ENCODE assay signal across 10 mouse cellular contexts in genomic region chr1:174558488-174558887, GRCm38 (mm10).
"Had no signal": no experiment of that assay in that cellular context is flagged by ENCODE, and none has a peak within 500 bp of the region (broad histone marks: within the 10 kb centered on the region; RNA-seq: fewer than 3 reads in every experiment).

No protein-coding gene starts in this region.

- DNase-seq: kidney, adult 11 months; kidney, adult 8-10 months; kidney, postnatal 10 days; kidney, postnatal 4 days; liver, postnatal 0 days; lung, embryonic 14.5 days; right cerebral cortex, postnatal 25 days; thymus, adult 2 months; thymus, postnatal 14 days; thymus, postnatal 4 days had no signal
